ENCODE assay signal across 8 mouse cellular contexts in the genomic region with DNA sequence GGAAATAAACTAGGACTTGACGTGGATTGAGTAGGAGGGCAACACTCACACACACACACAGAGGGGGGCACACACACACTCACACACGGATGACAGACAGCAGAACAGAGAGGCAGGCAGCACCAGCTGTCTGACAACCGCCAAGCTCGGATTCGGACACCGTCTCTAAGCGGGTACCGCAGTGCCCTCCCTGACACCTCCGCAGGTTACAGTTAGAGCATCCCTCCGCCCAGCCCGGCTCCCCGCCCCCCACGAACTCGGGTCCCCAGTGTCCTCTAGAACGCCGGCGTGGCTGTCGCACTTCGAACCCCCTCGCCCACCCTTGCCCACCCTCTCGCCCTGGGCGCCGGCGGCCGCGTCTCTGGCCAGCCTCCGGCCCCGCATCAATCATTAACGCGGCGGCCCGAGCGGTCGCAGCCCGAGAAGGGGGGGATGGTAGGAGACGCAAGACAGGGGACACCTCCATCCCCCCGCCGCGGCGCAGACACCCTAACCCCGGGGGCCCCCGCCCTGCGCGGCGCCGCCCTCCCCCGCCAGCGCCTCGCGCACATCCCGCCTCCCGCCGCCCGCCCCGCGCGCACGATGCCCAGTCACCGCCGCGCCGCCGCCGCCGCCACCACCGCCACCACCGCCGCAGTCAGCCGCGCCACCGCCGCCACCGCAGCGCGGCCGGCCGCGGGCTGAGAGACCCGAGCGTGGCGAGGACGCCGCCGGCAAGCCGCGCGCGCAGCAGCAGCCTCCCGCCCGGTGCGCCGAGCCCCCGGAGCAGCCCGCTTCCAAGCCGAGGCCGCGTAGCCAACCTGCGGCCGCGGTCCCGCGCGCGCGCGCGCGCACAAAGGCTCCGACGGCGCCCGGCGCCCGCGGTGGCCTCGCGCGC. TPM values are rescaled to one million over a fixed set of nuclear protein-coding genes. Genes with fewer than 3 reads are reported as not detected.
DNase-seq lines count a peak whose midpoint lies in the region; ATAC-seq and TF ChIP-seq lines count a peak whose summit lies in the region.

A gene (plus strand): TSS at position 599 of the 877 bp plus-strand sequence.

- peaks cover 9% of the 10 kb centered on the region; the same call in 1 of the 2 replicates for H3K4me1 ChIP-seq in cerebellum, adult 2 months (ENCODE audit: control insufficient read depth, insufficient read depth, low read length)
- peaks cover 16% of the 10 kb centered on the region for H3K4me1 ChIP-seq in forebrain, embryonic 16.5 days (replicated peaks; ENCODE audit: control insufficient read depth, insufficient read depth, low read length)
- peaks cover 31% of the 10 kb centered on the region for H3K4me1 ChIP-seq in hindbrain, embryonic 14.5 days (replicated peaks; ENCODE audit: control insufficient read depth, insufficient read depth, low read length)
- peaks cover 13% of the 10 kb centered on the region for H3K4me1 ChIP-seq in midbrain, embryonic 12.5 days
- H3K4me1 ChIP-seq in stomach, embryonic 14.5 days (ENCODE audit: control insufficient read depth, insufficient read depth, low read length): peaks cover 4% of the 10 kb centered on the region

- DNase-seq in gastrocnemius, adult 2 months: peak; percentile 49
- DNase-seq in gastrocnemius, adult 8-10 months (ENCODE audit: low spot score in 2 of 2): no peak
- peak; percentile 79 to 84 for DNase-seq in cerebellum, adult 2 months
- DNase-seq in hindbrain, embryonic 14.5 days (ENCODE audit: low spot score): peak; percentile 66
- peak; percentile 54 to 59 for DNase-seq in layer of hippocampus, postnatal 36 days

- peak; percentile 32; the same call in 1 of the 2 replicates for TF ChIP-seq POLR2A in cerebellum, adult 2 months (IDR thresholded peaks at IDR 0.05; ENCODE audit: borderline replicate concordance, insufficient read depth, low read length)

- WGBS in cerebellum, adult 2 months: 8% methylated on average over 86 of the region's 118 CpGs
- WGBS in forebrain, embryonic 16.5 days: under 1% methylated on average over 39 of the region's 118 CpGs
- under 1% methylated on average over 68 of the region's 118 CpGs for WGBS in hindbrain, embryonic 14.5 days
- under 1% methylated on average over 54 of the region's 118 CpGs for WGBS in midbrain, embryonic 12.5 days
- WGBS in stomach, embryonic 14.5 days: 1% methylated on average over 85 of the region's 118 CpGs

- TF ChIP-seq CTCF in gastrocnemius, adult 2 months (IDR thresholded peaks at IDR 0.05): no peak
- no peak for TF ChIP-seq CTCF in cerebellum, adult 2 months (IDR thresholded peaks at IDR 0.05; ENCODE audit: borderline replicate concordance, insufficient read depth, low read depth, low read length)

- H3K27ac ChIP-seq in gastrocnemius, adult 2 months: peak within 1 kb of the TSS; percentile 53
- peak within 1 kb of the TSS; percentile 95 for H3K27ac ChIP-seq in cerebellum, adult 2 months (ENCODE audit: insufficient read depth, low read length)
- H3K27ac ChIP-seq in forebrain, embryonic 16.5 days (ENCODE audit: low read length): no peak within 1 kb of the TSS
- peak within 1 kb of the TSS; percentile 79 for H3K27ac ChIP-seq in hindbrain, embryonic 14.5 days
- H3K27ac ChIP-seq in midbrain, embryonic 12.5 days (replicated peaks): peak within 1 kb of the TSS; percentile 42; the same call in 1 of the 2 replicates
- no peak within 1 kb of the TSS for H3K27ac ChIP-seq in stomach, embryonic 14.5 days (ENCODE audit: low read length)

- intact Hi-C loops in gastrocnemius, adult 2 months (cut with DNase I): no loop called here

- H3K9ac ChIP-seq in forebrain, embryonic 16.5 days (replicated peaks; ENCODE audit: low read depth, low read length): peak within 1 kb of the TSS; percentile 84
- H3K9ac ChIP-seq in hindbrain, embryonic 14.5 days: peak within 1 kb of the TSS; percentile 81
- H3K9ac ChIP-seq in midbrain, embryonic 12.5 days (replicated peaks): peak within 1 kb of the TSS; percentile 73
- peak within 1 kb of the TSS; percentile 21; the same call in 1 of the 2 replicates for H3K9ac ChIP-seq in stomach, embryonic 14.5 days (replicated peaks; ENCODE audit: low read depth, low read length)

- no peaks in the 10 kb centered on the region for H3K27me3 ChIP-seq in cerebellum, adult 2 months (ENCODE audit: control insufficient read depth, insufficient read depth, low read length)
- H3K27me3 ChIP-seq in forebrain, embryonic 16.5 days (replicated peaks; ENCODE audit: control insufficient read depth, insufficient read depth, low read length): peaks cover 25% of the 10 kb centered on the region
- H3K27me3 ChIP-seq in hindbrain, embryonic 14.5 days (ENCODE audit: control insufficient read depth, insufficient read depth, low read length): peaks cover 43% of the 10 kb centered on the region
- H3K27me3 ChIP-seq in midbrain, embryonic 12.5 days: peaks cover 74% of the 10 kb centered on the region
- H3K27me3 ChIP-seq in stomach, embryonic 14.5 days (ENCODE audit: control insufficient read depth, insufficient read depth, low read length): peaks cover 50% of the 10 kb centered on the region

- H3K36me3 ChIP-seq in forebrain, embryonic 16.5 days (ENCODE audit: control insufficient read depth, insufficient read depth): no peaks in the 10 kb centered on the region
- no peaks in the 10 kb centered on the region for H3K36me3 ChIP-seq in hindbrain, embryonic 14.5 days (replicated peaks; ENCODE audit: control insufficient read depth, insufficient read depth)
- H3K36me3 ChIP-seq in midbrain, embryonic 12.5 days: no peaks in the 10 kb centered on the region
- H3K36me3 ChIP-seq in stomach, embryonic 14.5 days (ENCODE audit: control insufficient read depth, insufficient read depth, low read length): no peaks in the 10 kb centered on the region

- peak; percentile 76 for ATAC-seq in forebrain, embryonic 16.5 days
- ATAC-seq in hindbrain, embryonic 14.5 days (ENCODE audit: low FRiP score): peak; percentile 70
- ATAC-seq in midbrain, embryonic 12.5 days (ENCODE audit: low FRiP score, low read depth): peak; percentile 70
- peak; percentile 62; the same call in 1 of the 2 replicates for ATAC-seq in stomach, embryonic 14.5 days (ENCODE audit: insufficient number of reproducible peaks, insufficient read depth, low FRiP score, low read depth)

- H3K9me3 ChIP-seq in forebrain, embryonic 16.5 days (ENCODE audit: control insufficient read depth, low read length): no peaks in the 10 kb centered on the region
- H3K9me3 ChIP-seq in hindbrain, embryonic 14.5 days (ENCODE audit: control insufficient read depth, low read length): no peaks in the 10 kb centered on the region
- H3K9me3 ChIP-seq in midbrain, embryonic 12.5 days: no peaks in the 10 kb centered on the region
- no peaks in the 10 kb centered on the region for H3K9me3 ChIP-seq in stomach, embryonic 14.5 days (ENCODE audit: control insufficient read depth, low read depth, low read length)

- H3K4me3 ChIP-seq in gastrocnemius, adult 2 months: peak within 1 kb of the TSS; percentile 75
- peak within 1 kb of the TSS; percentile 99 for H3K4me3 ChIP-seq in cerebellum, adult 2 months (replicated peaks; ENCODE audit: insufficient read depth, low read depth, low read length)
- peak within 1 kb of the TSS; percentile 69 for H3K4me3 ChIP-seq in forebrain, embryonic 16.5 days (replicated peaks; ENCODE audit: low read length)
- H3K4me3 ChIP-seq in hindbrain, embryonic 14.5 days (replicated peaks; ENCODE audit: low read length): peak within 1 kb of the TSS; percentile 71
- H3K4me3 ChIP-seq in midbrain, embryonic 12.5 days: peak within 1 kb of the TSS; percentile 67
- peak within 1 kb of the TSS; percentile 45 for H3K4me3 ChIP-seq in stomach, embryonic 14.5 days (ENCODE audit: low read depth, low read length)

- H3K4me2 ChIP-seq in forebrain, embryonic 16.5 days (ENCODE audit: low read length): peak within 1 kb of the TSS; percentile 89
- peak within 1 kb of the TSS; percentile 84 for H3K4me2 ChIP-seq in hindbrain, embryonic 14.5 days (replicated peaks)
- H3K4me2 ChIP-seq in midbrain, embryonic 12.5 days (replicated peaks): peak within 1 kb of the TSS; percentile 93
- H3K4me2 ChIP-seq in stomach, embryonic 14.5 days (replicated peaks; ENCODE audit: low read depth, low read length): peak within 1 kb of the TSS; percentile 96

RNA-seq across cellular contexts. Expression of the gene that starts here (rescaled TPM):
- 1 to 10 TPM; 1.9 to 5.0 TPM for total RNA-seq in gastrocnemius, adult 2 months (2021)
- 1 to 10 TPM; 1.9 to 3.7 (median 2.3) TPM for total RNA-seq in gastrocnemius, adult 8-10 months (2022)
- polyA plus RNA-seq in cerebellum, adult 2 months (2012; rRNA removed): 18.5 and 19.8 TPM in 2 replicates
- 3.0 and 4.0 TPM in 2 replicates for polyA plus RNA-seq in forebrain, embryonic 16.5 days (2015; fragmentation: Nextera tagmentation; extraction: Ambion mirVana)
- polyA plus RNA-seq in hindbrain, embryonic 14.5 days (2014; fragmentation: Nextera tagmentation; extraction: Ambion mirVana): 8.6 and 8.7 TPM in 2 replicates
- 10 to 100 TPM; 50.6 to 51.6 TPM for total RNA-seq in layer of hippocampus, postnatal 36 days (2021)
- polyA plus RNA-seq in midbrain, embryonic 12.5 days (2016; fragmentation: Nextera tagmentation; extraction: Ambion mirVana): 0.64 and 0.68 TPM in 2 replicates
- polyA plus RNA-seq in stomach, embryonic 14.5 days (2014; fragmentation: Nextera tagmentation; extraction: Ambion mirVana): 0.09 TPM in 1 of 2 replicates, not detected in the other

Comparison
In these comparisons a context has a peak if more than half of its experiments do, and no peak if none do; other contexts are left out.
1. RNA of the gene that starts here (total RNA-seq): 50.6 to 51.6 TPM in layer of hippocampus, postnatal 36 days; 1.9 to 5.0 TPM in gastrocnemius, adult 2 months and 1.9 to 3.7 TPM in gastrocnemius, adult 8-10 months; every median in the first group is over 4 times any median in the second.
2. DNase-seq: peak in gastrocnemius, adult 2 months (single experiment), cerebellum, adult 2 months (2 of 2), hindbrain, embryonic 14.5 days (single experiment) and layer of hippocampus, postnatal 36 days (2 of 2); none in gastrocnemius, adult 8-10 months (0 of 2).
3. Peak in ATAC-seq, H3K4me3 ChIP-seq, H3K27ac ChIP-seq, H3K9ac ChIP-seq and H3K4me2 ChIP-seq in midbrain, embryonic 12.5 days; RNA of the gene not detected or under 1 TPM.
4. Peak in ATAC-seq, H3K4me3 ChIP-seq, H3K9ac ChIP-seq and H3K4me2 ChIP-seq in stomach, embryonic 14.5 days; RNA of the gene not detected or under 1 TPM.
5. H3K27ac ChIP-seq: peak in gastrocnemius, adult 2 months (single experiment), cerebellum, adult 2 months (single experiment) and hindbrain, embryonic 14.5 days (single experiment); none in forebrain, embryonic 16.5 days (single experiment) and stomach, embryonic 14.5 days (single experiment).
6. H3K4me3 ChIP-seq: peak in every context shown above with its lines; median percentile 99 in cerebellum, adult 2 months; 75 in gastrocnemius, adult 2 months; 71 in hindbrain, embryonic 14.5 days; 69 in forebrain, embryonic 16.5 days; 67 in midbrain, embryonic 12.5 days; 45 in stomach, embryonic 14.5 days.
7. H3K9ac ChIP-seq: peak in every context shown above with its lines; median percentile 84 in forebrain, embryonic 16.5 days; 81 in hindbrain, embryonic 14.5 days; 73 in midbrain, embryonic 12.5 days; 21 in stomach, embryonic 14.5 days.
8. Peak in every context shown above with its lines, with median percentiles within 50 percentile points of each other: ATAC-seq and H3K4me2 ChIP-seq.